In the genomic region with DNA sequence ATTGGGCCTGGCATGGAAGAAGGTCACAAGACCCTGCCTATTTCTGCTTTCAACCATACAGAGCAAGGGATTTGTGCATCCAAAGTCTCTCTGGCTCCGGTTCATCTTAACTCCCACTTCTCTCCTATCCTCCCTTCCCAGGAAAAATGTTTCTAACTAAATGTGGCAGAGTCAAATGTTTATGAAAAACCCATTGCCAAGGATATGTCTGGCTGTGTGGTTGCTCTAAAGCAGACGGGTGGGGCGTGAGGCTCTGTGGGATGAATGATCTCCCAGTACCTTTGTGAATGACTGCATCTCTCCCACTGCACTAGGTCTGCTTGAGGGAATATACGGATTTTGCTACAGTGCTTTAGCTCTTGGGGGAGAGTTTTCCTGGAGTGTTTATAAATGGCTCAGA, we compare ENCODE assay signal across 14 mouse cellular contexts. TPM values are rescaled to one million over a fixed set of nuclear protein-coding genes. Genes with fewer than 3 reads are reported as not detected.
DNase-seq lines count a peak whose midpoint lies in the region; ATAC-seq lines count a peak whose summit lies in the region.
"Had no signal": no experiment of that assay in that cellular context is flagged by ENCODE, and none has a peak within 500 bp of the region (broad histone marks: within the 10 kb centered on the region; RNA-seq: fewer than 3 reads in every experiment).

No protein-coding gene starts in this region.

- no peak for DNase-seq in heart, postnatal 4 days
- DNase-seq in liver, embryonic 13.5 days: no peak
- no peak for DNase-seq in cerebellum, adult 11 months
- DNase-seq: cerebellum, adult 2 months had no signal

- H3K27ac ChIP-seq in heart, embryonic 14.5 days (replicated peaks in 1 of 2; ENCODE audit: control insufficient read depth in 1 of 2, insufficient read depth in 1 of 2, low read depth in 2 of 2, low read length in 2 of 2): peak overlapping the region; percentile 79 to 86
- H3K27ac ChIP-seq in liver, embryonic 13.5 days: peak overlapping the region; percentile 5; the same call in 1 of the 2 replicates
- H3K27ac ChIP-seq in liver, embryonic 12.5 days: no peak overlapping the region
- H3K27ac ChIP-seq in embryonic facial prominence, embryonic 13.5 days: peak overlapping the region; percentile 66
- H3K27ac ChIP-seq in limb, embryonic 13.5 days: peak overlapping the region; percentile 48; the same call in 1 of the 2 replicates
- H3K27ac ChIP-seq: gastrocnemius, adult 2 months; liver, embryonic 15.5 days had no signal

- H3K4me2 ChIP-seq in heart, embryonic 14.5 days (ENCODE audit: low read length): no peak overlapping the region
- H3K4me2 ChIP-seq in liver, embryonic 13.5 days: no peak overlapping the region
- no peak overlapping the region for H3K4me2 ChIP-seq in liver, embryonic 12.5 days
- H3K4me2 ChIP-seq in embryonic facial prominence, embryonic 13.5 days: no peak overlapping the region
- H3K4me2 ChIP-seq in limb, embryonic 13.5 days (replicated peaks): no peak overlapping the region
- H3K4me2 ChIP-seq: liver, embryonic 15.5 days had no signal

- H3K36me3 ChIP-seq in heart, embryonic 14.5 days (ENCODE audit: control insufficient read depth, insufficient read depth, low read length): no peaks in the 10 kb centered on the region
- no peaks in the 10 kb centered on the region for H3K36me3 ChIP-seq in liver, embryonic 13.5 days
- no peaks in the 10 kb centered on the region for H3K36me3 ChIP-seq in liver, embryonic 12.5 days
- H3K36me3 ChIP-seq in embryonic facial prominence, embryonic 13.5 days: no peaks in the 10 kb centered on the region
- no peaks in the 10 kb centered on the region for H3K36me3 ChIP-seq in limb, embryonic 13.5 days
- H3K36me3 ChIP-seq: liver, embryonic 15.5 days had no signal

- no peak overlapping the region for H3K4me3 ChIP-seq in heart, embryonic 14.5 days (ENCODE audit: control insufficient read depth in 1 of 2, insufficient read depth in 1 of 2, low read depth in 1 of 2, low read length in 2 of 2)
- no peak overlapping the region for H3K4me3 ChIP-seq in liver, embryonic 13.5 days (replicated peaks)
- H3K4me3 ChIP-seq in liver, embryonic 12.5 days: no peak overlapping the region
- H3K4me3 ChIP-seq in embryonic facial prominence, embryonic 13.5 days: no peak overlapping the region
- H3K4me3 ChIP-seq in limb, embryonic 13.5 days: no peak overlapping the region
- H3K4me3 ChIP-seq: gastrocnemius, adult 2 months; liver, embryonic 15.5 days had no signal

- H3K4me1 ChIP-seq in heart, embryonic 14.5 days (ENCODE audit: control insufficient read depth in 2 of 2, insufficient read depth in 2 of 2, low read length in 2 of 2): peaks cover 10 to 22% of the 10 kb centered on the region in 2 experiments
- peaks cover 19% of the 10 kb centered on the region for H3K4me1 ChIP-seq in liver, embryonic 13.5 days (replicated peaks)
- peaks cover 20% of the 10 kb centered on the region for H3K4me1 ChIP-seq in liver, embryonic 12.5 days
- H3K4me1 ChIP-seq in embryonic facial prominence, embryonic 13.5 days: peaks cover 15% of the 10 kb centered on the region
- H3K4me1 ChIP-seq in limb, embryonic 13.5 days: peaks cover 22% of the 10 kb centered on the region
- H3K4me1 ChIP-seq: liver, embryonic 15.5 days had no signal

- ATAC-seq in heart, embryonic 14.5 days (ENCODE audit: insufficient number of reproducible peaks, insufficient read depth, low FRiP score, low read depth): no peak
- no peak for ATAC-seq in liver, embryonic 13.5 days (ENCODE audit: low read depth)
- no peak for ATAC-seq in liver, embryonic 12.5 days
- no peak for ATAC-seq in embryonic facial prominence, embryonic 13.5 days (ENCODE audit: insufficient number of reproducible peaks, insufficient read depth, low FRiP score, low TSS enrichment, low read depth)
- ATAC-seq in limb, embryonic 13.5 days (ENCODE audit: low FRiP score, low read depth): no peak
- ATAC-seq: activated CD4-positive, CD25-positive, alpha-beta regulatory T cell, adult 4 months; inflammation-experienced regulatory T-cells, adult 6 months; midbrain, embryonic 16.5 days had no signal

- WGBS in heart, embryonic 14.5 days: 46% methylated on average over 4 of the region's 4 CpGs
- WGBS in liver, embryonic 13.5 days (ENCODE audit: insufficient replicate concordance): 61% methylated on average over 4 of the region's 4 CpGs
- 62% methylated on average over 4 of the region's 4 CpGs for WGBS in liver, embryonic 12.5 days (ENCODE audit: insufficient replicate concordance)
- WGBS in embryonic facial prominence, embryonic 13.5 days: 69% methylated on average over 4 of the region's 4 CpGs
- 66% methylated on average over 4 of the region's 4 CpGs for WGBS in limb, embryonic 13.5 days

- no peaks in the 10 kb centered on the region for H3K27me3 ChIP-seq in heart, embryonic 14.5 days (ENCODE audit: control insufficient read depth, insufficient read depth, low read length)
- no peaks in the 10 kb centered on the region for H3K27me3 ChIP-seq in liver, embryonic 13.5 days
- H3K27me3 ChIP-seq in liver, embryonic 12.5 days (replicated peaks): no peaks in the 10 kb centered on the region
- H3K27me3 ChIP-seq in embryonic facial prominence, embryonic 13.5 days: no peaks in the 10 kb centered on the region
- no peaks in the 10 kb centered on the region for H3K27me3 ChIP-seq in limb, embryonic 13.5 days
- H3K27me3 ChIP-seq: CH12.LX; liver, embryonic 15.5 days had no signal

- no peaks in the 10 kb centered on the region for H3K9me3 ChIP-seq in heart, embryonic 14.5 days (ENCODE audit: control insufficient read depth, low read length)
- no peaks in the 10 kb centered on the region for H3K9me3 ChIP-seq in liver, embryonic 13.5 days (replicated peaks)
- no peaks in the 10 kb centered on the region for H3K9me3 ChIP-seq in liver, embryonic 12.5 days (replicated peaks)
- H3K9me3 ChIP-seq in embryonic facial prominence, embryonic 13.5 days: no peaks in the 10 kb centered on the region
- no peaks in the 10 kb centered on the region for H3K9me3 ChIP-seq in limb, embryonic 13.5 days
- H3K9me3 ChIP-seq: liver, embryonic 15.5 days had no signal

- H3K9ac ChIP-seq in heart, embryonic 14.5 days (ENCODE audit: low read length): no peak overlapping the region
- H3K9ac ChIP-seq in liver, embryonic 13.5 days: no peak overlapping the region
- H3K9ac ChIP-seq in liver, embryonic 12.5 days: no peak overlapping the region
- H3K9ac ChIP-seq in embryonic facial prominence, embryonic 13.5 days: no peak overlapping the region
- no peak overlapping the region for H3K9ac ChIP-seq in limb, embryonic 13.5 days
- H3K9ac ChIP-seq: liver, embryonic 15.5 days had no signal

RNA-seq across cellular contexts. Expression of gene Hprt, which starts 58.1 kb away (rescaled TPM):
- 225 and 243 TPM in 2 replicates for polyA plus RNA-seq in heart, embryonic 14.5 days (2014; fragmentation: Nextera tagmentation; extraction: Ambion mirVana)
- 100 to 1,000 TPM; 105 to 128 TPM for total RNA-seq in heart, postnatal 4 days (2021)
- polyA plus RNA-seq in liver, embryonic 13.5 days (2015; fragmentation: Nextera tagmentation; extraction: Ambion mirVana): 253 and 285 TPM in 2 replicates
- polyA plus RNA-seq in liver, embryonic 12.5 days (2016; fragmentation: Nextera tagmentation; extraction: Ambion mirVana): 236 and 238 TPM in 2 replicates
- 95.3 and 97.0 TPM in 2 replicates for polyA plus RNA-seq in embryonic facial prominence, embryonic 13.5 days (2015; fragmentation: Nextera tagmentation; extraction: Ambion mirVana)
- 88.4 and 94.0 TPM in 2 replicates for polyA plus RNA-seq in limb, embryonic 13.5 days (2015; fragmentation: Nextera tagmentation; extraction: Ambion mirVana)
